Mouse (Mus musculus) heart, postnatal 0 days (tissue): ENCODE measurements at regions not wholly inside any gene's neighbourhood (a gene's known extent, or its start where the extent isn't known, plus 50 kb on each side); places are given as distances from the start of the nearest gene placed in this dataset.
A peak's percentile ranks its signal among the peaks of the same experiment; 100 is the strongest.

Source experiments
- ATAC-seq: fragments of 200-750 bp; cut with Nextera tagmentation; 2 replicates; pipeline ENCODE4 v1.8.0; 2017; ENCODE audit warnings: low read depth, moderate number of reproducible peaks, moderate library complexity; ENCODE audit not compliant: insufficient read depth
- DNase-seq: peaks from one replicate; pipeline ENCODE4 v3.0.0-alpha.2; 2016; ENCODE audit warnings: low spot score
- H3K27ac ChIP-seq: fragments of 300-500 bp; sonication (generic); 2 replicates; pipeline ENCODE4 v1.5.1; 2014; ENCODE audit warnings: low read depth, mild to moderate bottlenecking
- H3K27me3 ChIP-seq: fragments of 300-500 bp; sonication (generic); 2 replicates; pipeline ENCODE4 v1.6.1; 2014; ENCODE audit warnings: low read length, mixed read lengths; ENCODE audit not compliant: control insufficient read depth, insufficient read depth
- H3K36me3 ChIP-seq: fragments of 300-500 bp; sonication (generic); replicated peaks from 2 replicates; pipeline ENCODE4 v1.6.1; 2014; ENCODE audit warnings: low read length, mixed read lengths; ENCODE audit not compliant: control insufficient read depth, insufficient read depth
- H3K4me1 ChIP-seq: fragments of 300-500 bp; sonication (generic); 2 replicates; pipeline ENCODE4 v1.6.1; 2014; ENCODE audit warnings: antibody characterized with exemption; ENCODE audit not compliant: control insufficient read depth, insufficient read depth
- H3K4me2 ChIP-seq: fragments of 300-500 bp; sonication (generic); 2 replicates; pipeline ENCODE4 v1.6.1; 2014; ENCODE audit warnings: low read depth, mild to moderate bottlenecking, low read length, moderate library complexity
- H3K4me3 ChIP-seq: fragments of 300-500 bp; sonication (generic); 2 replicates; pipeline ENCODE4 v1.5.1; 2014; ENCODE audit warnings: low read depth, low read length
- H3K9ac ChIP-seq: fragments of 300-500 bp; sonication (generic); replicated peaks from 2 replicates; pipeline ENCODE4 v1.6.1; 2014; ENCODE audit warnings: low read depth, low read length, mixed read lengths
- H3K9me3 ChIP-seq: fragments of 300-500 bp; sonication (generic); replicated peaks from 2 replicates; pipeline ENCODE4 v1.6.1; 2016; ENCODE audit warnings: low read length; ENCODE audit not compliant: control insufficient read depth
- CTCF ChIP-seq: IDR thresholded peaks from 2 replicates; pipeline ENCODE4 v1.5.1; 2016; ENCODE audit warnings: antibody characterized with exemption, control low read depth, low read depth
- EP300 ChIP-seq: IDR thresholded peaks from 2 replicates; pipeline ENCODE4 v1.6.1; 2016; ENCODE audit warnings: antibody characterized with exemption, low read depth
- WGBS: fragments of 180-500 bp; shearing (Covaris S2); extraction: QIAGEN DNeasy Blood & Tissue Kit; methylation state at CpG from one replicate; pipeline ENCODE4 v1.1.7; 2014; 5-methylcytosine and 5-hydroxymethylcytosine counted together

- TF ChIP-seq EP300 (no peak), CTCF (no peak)
- Histone ChIP-seq H3K9ac (no peak overlapping the region), H3K27me3 (no peaks in the 10 kb centered on the region), H3K4me3 (peak overlapping the region; percentile 30), H3K4me1 (peaks cover 11% of the 10 kb centered on the region; the same call in 1 of the 2 replicates), H3K4me2 (peak overlapping the region; percentile 56), H3K9me3 (no peaks in the 10 kb centered on the region), H3K36me3 (no peaks in the 10 kb centered on the region), H3K27ac (no peak overlapping the region)
- WGBS: 20% methylated on average over 21 of the region's 21 CpGs
- DNase-seq (no peak), ATAC-seq (no peak)
Observed at GRCm38 (mm10) chr3:120541556-120542476, 629.7 kb downstream of the Rwdd3 start.

DNA sequence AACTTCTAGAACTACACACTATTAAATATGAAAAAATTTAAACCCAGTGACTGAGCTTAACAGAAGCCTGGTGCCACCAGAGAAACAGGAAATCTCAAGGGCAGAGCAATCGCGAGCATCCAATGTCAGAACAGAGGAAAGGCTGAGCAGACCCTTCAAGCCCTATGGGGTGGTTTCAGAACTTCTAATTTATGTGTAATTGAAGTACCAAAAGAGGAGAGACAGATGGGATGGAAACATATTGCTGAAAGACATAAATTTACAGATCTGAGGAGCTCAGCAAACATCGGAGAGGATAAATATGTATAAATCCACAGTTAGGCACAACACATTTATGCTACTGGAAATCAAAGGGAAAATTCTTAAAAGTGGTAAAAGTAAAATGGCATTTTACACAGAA lies 637.6 kb downstream of the Rwdd3 start:
- no peak for TF ChIP-seq EP300
- TF ChIP-seq CTCF: no peak
- 87% methylated on average over 3 of the region's 3 CpGs for WGBS
- no peak for DNase-seq

GRCm38 (mm10) chr3:120531880-120532580 lies 639.5 kb downstream of the Rwdd3 start:
- Histone ChIP-seq H3K9ac (no peak overlapping the region), H3K4me3 (no peak overlapping the region), H3K27me3 (no peaks in the 10 kb centered on the region), H3K27ac (no peak overlapping the region), H3K4me1 (no peaks in the 10 kb centered on the region), H3K9me3 (no peaks in the 10 kb centered on the region), H3K36me3 (no peaks in the 10 kb centered on the region), H3K4me2 (no peak overlapping the region)
- no peak for ATAC-seq
- no peak for DNase-seq
- WGBS: 71% methylated on average over 9 of the region's 9 CpGs
- TF ChIP-seq CTCF (no peak), EP300 (no peak)

More for the DNA sequence above, 637.6 kb downstream of the Rwdd3 start:
- no peaks in the 10 kb centered on the region for H3K27me3 ChIP-seq
- H3K9ac ChIP-seq: no peak overlapping the region
- H3K4me2 ChIP-seq: no peak overlapping the region
- H3K4me3 ChIP-seq: no peak overlapping the region
- no peak for ATAC-seq
- H3K27ac ChIP-seq: no peak overlapping the region
- H3K36me3 ChIP-seq: no peaks in the 10 kb centered on the region
- no peaks in the 10 kb centered on the region for H3K9me3 ChIP-seq
- H3K4me1 ChIP-seq: no peaks in the 10 kb centered on the region

GRCm38 (mm10) chr3:120511651-120512050 lies 659.8 kb downstream of the Rwdd3 start:
- Histone ChIP-seq H3K4me3 (no peak overlapping the region), H3K9ac (no peak overlapping the region), H3K36me3 (no peaks in the 10 kb centered on the region), H3K4me2 (no peak overlapping the region), H3K27me3 (no peaks in the 10 kb centered on the region), H3K4me1 (no peaks in the 10 kb centered on the region), H3K9me3 (no peaks in the 10 kb centered on the region), H3K27ac (no peak overlapping the region)
- DNase-seq (no peak), ATAC-seq (no peak)
- WGBS: 85% methylated on average over 1 of the region's 1 CpGs
- TF ChIP-seq CTCF: no peak
- no peak for TF ChIP-seq EP300

GRCm38 (mm10) chr3:120498937-120499336 lies 672.6 kb downstream of the Rwdd3 start:
- Histone ChIP-seq H3K4me1 (no peaks in the 10 kb centered on the region), H3K4me2 (no peak overlapping the region), H3K9ac (no peak overlapping the region), H3K27me3 (no peaks in the 10 kb centered on the region), H3K27ac (no peak overlapping the region), H3K9me3 (no peaks in the 10 kb centered on the region), H3K4me3 (no peak overlapping the region), H3K36me3 (no peaks in the 10 kb centered on the region)
- DNase-seq: no peak
- no peak for TF ChIP-seq CTCF
- TF ChIP-seq EP300: no peak
- ATAC-seq: no peak
- WGBS: 70% methylated on average over 4 of the region's 4 CpGs
